Mouse (Mus musculus) spleen, adult 2 months (tissue): ENCODE measurements around the gene Smim17.

Experiments used
- CTCF ChIP-seq: fragments of 200-500 bp; IDR thresholded peaks from 2 replicates; pipeline ENCODE4 v1.5.1; 2011; ENCODE audit warnings: mild to moderate bottlenecking, inconsistent platforms; ENCODE audit not compliant: insufficient read depth, insufficient read length, insufficient replicate concordance; ENCODE audit errors: extremely low read depth
- POLR2A ChIP-seq: fragments of 200-500 bp; IDR thresholded peaks from 2 replicates; pipeline ENCODE4 v1.6.1; 2011; ENCODE audit warnings: low read depth, low read length, inconsistent platforms

DNA sequence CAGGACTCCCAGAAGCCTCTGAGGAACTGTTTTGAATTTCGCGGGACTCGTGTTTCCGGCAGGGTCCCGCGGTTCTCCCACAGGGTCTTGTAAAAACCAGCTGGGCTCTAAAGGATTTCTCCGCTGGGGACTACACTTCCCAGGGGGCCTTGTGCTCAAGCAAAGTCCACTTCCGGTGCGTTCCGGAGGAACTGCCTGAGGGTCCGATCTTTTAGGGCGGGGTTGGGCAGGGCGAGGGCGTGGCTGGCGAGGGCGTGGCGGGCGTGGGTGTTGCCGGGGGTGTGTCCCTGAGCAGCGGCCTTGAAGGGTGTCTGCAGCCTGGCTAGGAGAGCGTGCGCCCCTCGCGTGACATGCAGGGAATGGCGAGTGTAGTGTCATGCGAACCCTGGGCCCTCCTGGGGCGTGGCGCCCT, 15.5 kb upstream of the Smim17 start, which contains the start of gene Zfp28:
- TF ChIP-seq POLR2A, result no peak
- no peak for TF ChIP-seq CTCF
